Mouse (Mus musculus) gastrocnemius, adult 18-20 months (tissue): ENCODE measurements around the gene Ankrd55. TPM values are rescaled to one million over a fixed set of nuclear protein-coding genes. Genes with fewer than 3 reads are reported as not detected.
"Not testable (repeated sequence)": the region's sequence is repeated elsewhere in the genome, so short reads cannot be mapped to it uniquely, and the experiment has no call there.

ENCODE experiments used
- DNase-seq: peaks from one replicate; pipeline ENCODE4 v3.0.0; 2021; ENCODE audit warnings: low spot score
- total RNA-seq, 2 experiments: library from RNA; stranded (reverse); gene quantifications; 2 replicates each; pipeline ENCODE4 v1.2.3; 2021

Ankrd55 gene
- total RNA-seq, 2 experiments from 2014 or later: 0.18 to 0.19 TPM

GRCm38 (mm10) chr13:112293092-112293491 is 4.8 kb downstream of the Ankrd55 start:
- DNase-seq: no peak

- no peak for DNase-seq
These were observed 6.2 kb downstream of the Ankrd55 start for GRCm38 (mm10) chr13:112294446-112294845.

- DNase-seq: peak; percentile 51
These were observed 9.5 kb downstream of the Ankrd55 start for GRCm38 (mm10) chr13:112297781-112298180.

GRCm38 (mm10) chr13:112303429-112303828 is 15.2 kb downstream of the Ankrd55 start:
- no peak for DNase-seq

- DNase-seq: peak; percentile 58
These were observed 20.4 kb downstream of the Ankrd55 start for GRCm38 (mm10) chr13:112308672-112309071.

- not testable (repeated sequence) for DNase-seq
These were observed 23.4 kb downstream of the Ankrd55 start for GRCm38 (mm10) chr13:112311611-112312010.

GRCm38 (mm10) chr13:112315442-112315841 is 27.2 kb downstream of the Ankrd55 start:
- DNase-seq: no peak

DNA sequence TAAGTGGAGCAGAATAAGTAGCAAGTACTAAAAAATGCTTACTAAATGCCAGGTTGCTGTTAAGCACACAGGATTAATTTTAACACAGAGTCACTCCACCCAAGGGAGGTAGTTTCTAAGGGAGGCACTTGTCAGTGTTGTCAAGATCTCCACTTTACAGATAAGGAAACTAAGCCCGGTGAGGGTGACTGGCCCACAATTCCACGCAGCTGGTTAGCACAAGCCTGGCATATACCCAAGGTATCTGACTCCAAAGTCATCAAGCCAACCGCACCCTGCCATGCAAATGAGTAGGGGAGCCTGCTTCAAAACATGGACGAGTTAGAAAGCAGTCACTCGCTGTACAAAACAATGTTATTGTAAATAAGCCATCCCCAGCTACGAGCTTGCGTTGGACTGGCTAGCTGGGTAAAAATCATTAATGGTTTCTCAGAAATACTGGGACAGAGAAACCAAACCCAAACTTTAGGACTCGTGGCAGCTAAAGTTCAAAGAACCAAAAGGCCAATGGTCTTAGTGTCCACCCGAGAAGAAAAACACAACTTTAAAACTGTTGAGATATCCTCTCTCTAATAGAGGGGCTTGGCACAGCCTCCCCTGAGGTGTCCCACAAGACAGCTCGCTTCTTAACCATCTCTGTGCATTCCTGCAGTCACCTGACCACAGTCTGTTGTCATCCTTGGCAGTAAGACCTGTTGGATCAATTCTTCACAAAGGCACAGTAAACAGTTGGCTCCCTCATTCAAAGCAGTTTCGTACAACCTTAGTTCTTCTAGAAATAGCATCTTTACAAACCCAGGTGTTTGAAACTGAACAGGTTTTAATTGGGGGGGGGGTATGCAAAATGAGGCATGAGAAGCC is 28.6 kb downstream of the Ankrd55 start:
- no peak for DNase-seq

DNA sequence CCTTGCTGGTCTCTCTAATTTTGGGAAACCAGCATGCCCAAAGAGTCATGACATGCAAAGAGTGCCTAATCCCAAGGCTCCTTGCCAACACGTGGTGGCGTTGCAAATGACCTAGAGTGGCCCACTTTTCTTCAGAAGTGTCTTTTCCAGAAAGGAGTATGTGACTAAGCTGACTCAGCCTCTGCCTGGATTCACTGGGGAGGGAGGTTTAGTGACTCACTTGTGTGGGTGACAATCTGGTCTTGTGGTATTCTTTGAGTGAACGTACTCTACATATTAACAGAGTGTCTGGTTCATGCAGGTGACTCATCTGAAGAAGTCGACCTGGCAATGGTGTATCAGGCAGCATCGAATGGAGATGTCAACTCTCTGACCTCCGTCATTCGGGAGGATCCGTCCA is 29.9 kb downstream of the Ankrd55 start:
- no peak for DNase-seq

DNA sequence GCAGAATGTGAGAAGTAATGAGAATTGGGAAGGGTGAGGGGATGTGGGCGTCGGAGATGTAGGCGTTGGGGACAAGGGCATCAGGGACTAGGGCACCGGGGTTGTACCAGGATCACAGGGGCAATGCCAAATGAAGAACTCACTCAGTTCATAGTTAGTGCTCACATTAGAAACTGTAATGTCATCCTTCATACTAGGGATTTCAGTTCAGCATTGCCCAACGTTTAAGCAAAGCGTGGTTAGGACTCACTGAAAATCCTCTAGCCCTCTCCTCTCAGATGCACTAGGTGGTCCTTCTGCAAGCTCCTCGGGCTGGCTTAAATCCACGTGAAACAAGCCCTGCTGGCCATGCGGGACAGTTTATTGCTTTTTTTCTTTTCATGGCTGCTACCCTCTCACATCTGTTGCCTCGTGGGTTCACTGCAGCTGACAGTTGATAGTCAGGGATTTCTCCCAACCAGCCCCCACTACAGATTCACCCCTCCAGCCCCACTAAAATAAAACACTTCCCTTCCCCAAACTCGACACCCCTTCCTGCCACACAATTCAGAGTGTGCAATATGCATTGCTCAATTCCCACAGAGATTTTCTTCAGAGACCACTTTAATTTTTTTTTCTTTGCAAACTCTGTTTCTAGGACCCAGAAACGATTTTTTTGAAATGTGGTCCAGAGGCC is 35.5 kb downstream of the Ankrd55 start:
- DNase-seq: no peak

DNA sequence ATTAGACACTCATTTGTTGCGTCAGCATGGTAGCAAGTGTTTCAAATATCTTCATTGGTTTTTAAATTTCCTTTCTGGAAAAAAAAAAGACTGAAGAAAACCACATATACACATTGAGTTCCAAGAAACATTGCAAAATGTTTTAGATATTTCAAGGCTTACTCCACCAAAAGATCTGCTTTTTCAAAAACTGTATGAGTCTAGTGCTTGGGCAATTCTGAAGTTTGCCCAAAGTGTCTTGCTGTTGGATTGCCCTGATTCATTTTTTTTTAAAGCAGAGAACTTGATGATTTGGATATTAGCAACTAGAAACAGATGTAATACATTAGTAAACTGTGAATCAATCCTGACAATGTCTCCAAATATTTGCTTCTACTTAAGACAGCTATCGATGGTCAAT is 36.9 kb downstream of the Ankrd55 start:
- no peak for DNase-seq

- no peak for DNase-seq
These were observed 38.2 kb downstream of the Ankrd55 start for GRCm38 (mm10) chr13:112326403-112326802.

- DNase-seq: no peak
These were observed 38.7 kb downstream of the Ankrd55 start for GRCm38 (mm10) chr13:112326977-112327376.

GRCm38 (mm10) chr13:112327511-112327910 is 39.3 kb downstream of the Ankrd55 start:
- DNase-seq: no peak

DNA sequence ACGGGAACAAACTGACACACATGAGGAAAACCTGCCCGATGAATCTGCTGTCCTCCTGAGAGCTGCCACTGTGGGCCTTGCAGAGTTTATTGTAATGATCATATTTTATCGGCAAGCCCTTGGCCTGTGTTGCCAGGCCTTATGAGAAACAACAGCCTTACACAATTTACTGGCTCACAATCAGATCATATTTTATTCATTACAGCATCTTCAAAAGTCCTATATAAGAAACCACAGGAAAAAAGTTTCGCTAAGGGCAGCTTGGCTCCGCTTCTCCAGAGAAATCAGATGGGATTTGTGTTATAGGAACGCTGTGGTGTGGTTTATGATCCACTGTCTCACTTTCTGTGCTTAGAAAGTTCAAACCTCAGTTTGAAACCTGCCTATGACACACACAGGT is 42.0 kb downstream of the Ankrd55 start:
- DNase-seq: no peak

- peak; percentile 31 for DNase-seq
These were observed 42.8 kb downstream of the Ankrd55 start for GRCm38 (mm10) chr13:112330919-112331681.

DNA sequence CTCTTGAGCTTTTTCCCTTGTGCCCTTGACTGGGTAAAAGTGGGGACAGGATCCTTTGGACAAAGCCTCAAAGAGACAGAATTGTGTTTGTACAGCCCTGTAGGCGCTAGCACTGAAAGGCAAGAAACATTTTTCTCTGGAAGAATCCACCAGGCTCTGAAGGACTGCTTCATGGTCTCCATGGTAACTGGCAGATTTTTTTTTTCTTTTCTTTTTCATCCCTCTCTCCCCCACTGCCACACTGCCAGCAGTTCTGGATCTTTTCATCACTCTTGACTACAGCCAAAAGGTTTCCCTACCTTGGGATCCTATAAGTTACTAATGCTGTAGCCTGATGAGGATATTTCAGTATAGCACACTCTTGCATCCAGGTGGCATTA is 43.4 kb downstream of the Ankrd55 start:
- DNase-seq: no peak

DNA sequence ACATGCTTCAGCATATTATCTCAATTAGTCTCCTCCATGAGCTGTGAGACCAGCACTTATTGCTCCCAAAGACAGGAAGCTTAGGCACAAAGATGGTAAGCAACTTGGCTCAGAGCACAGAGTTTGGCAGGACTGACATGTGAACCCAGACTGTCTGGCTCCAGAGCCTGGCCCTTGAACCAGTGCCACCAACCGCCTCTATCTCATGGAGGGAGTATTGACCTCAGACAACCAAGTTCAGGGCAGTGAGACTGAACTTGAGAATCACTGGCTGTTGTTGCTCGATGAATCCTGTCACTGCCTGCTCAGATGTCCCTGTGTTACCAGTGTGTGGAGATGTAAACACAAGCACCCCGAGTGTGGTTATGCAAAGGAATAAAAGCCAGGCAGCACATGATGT is 47.3 kb downstream of the Ankrd55 start:
- DNase-seq: no peak

- DNase-seq: no peak
These were observed 48.9 kb downstream of the Ankrd55 start for GRCm38 (mm10) chr13:112337146-112337545.

DNA sequence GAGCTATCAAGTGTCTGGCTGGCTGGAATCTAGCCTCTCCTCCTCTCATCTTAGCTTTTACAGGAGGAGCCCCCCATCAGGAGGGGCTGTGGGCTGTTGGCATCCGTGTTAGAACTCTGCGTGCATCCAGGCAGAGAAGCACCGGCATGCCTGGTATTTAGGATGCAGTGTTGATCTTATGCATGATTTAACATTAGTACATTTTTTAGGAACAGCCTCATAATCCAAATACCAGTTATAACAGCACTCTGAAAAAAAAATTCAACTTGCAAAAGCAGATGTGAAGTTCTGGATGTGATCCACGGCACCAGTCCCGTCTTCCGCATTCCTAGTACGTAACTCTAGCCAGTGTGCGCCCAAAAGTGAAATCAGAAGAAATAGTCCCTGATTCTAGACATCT is 52.0 kb downstream of the Ankrd55 start:
- DNase-seq: peak; percentile 72

DNA sequence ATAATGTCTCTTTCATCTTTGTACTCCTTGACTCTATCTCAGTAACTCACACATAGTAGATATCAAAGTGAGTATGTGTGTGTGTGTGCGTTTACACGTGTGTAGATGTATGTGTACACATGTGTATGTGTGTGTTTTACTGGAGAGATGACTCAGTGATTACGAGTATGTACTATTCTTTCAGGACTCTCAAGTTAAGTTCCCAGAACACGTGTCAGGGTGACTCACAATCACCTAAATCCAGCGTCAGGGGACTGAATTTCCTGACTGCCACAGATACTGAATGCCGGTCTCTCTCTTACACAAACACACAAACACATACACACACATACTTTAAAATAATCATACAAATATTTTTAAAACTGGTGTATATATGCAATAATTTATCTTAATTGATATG is 52.5 kb downstream of the Ankrd55 start:
- no peak for DNase-seq

DNA sequence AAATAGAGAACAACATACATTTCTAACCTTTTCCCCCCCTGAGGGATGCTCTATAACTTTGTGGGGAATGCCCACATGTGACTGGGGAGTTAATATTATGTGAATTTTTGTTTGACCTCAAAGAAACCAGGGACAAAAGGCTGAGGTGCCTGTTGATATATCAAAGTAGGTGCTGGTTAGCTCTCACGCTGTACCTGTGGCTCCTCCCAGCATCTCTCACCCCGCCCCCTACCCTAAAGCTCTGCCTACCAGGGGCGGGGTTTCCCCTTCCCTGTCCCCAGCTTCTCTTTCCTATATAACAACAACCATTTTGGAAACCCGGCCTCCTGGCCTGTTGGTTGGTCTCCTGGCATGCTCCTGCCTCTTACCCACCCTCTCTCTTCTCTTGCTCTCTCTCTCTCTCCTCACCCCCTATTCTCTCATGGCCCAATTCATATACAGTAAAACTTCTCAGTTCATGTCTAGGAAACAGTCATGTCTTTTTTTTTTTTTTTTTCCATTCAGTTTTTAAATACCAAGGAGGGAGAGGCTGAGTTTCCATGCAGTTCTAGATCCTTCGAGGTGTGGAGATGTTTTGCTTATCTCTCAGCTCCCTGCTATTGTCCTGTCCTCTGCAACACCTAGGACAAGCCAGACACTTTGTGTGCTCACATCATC is 54.8 kb downstream of the Ankrd55 start:
- DNase-seq: no peak
